Mouse (Mus musculus) lung, embryonic 16.5 days (tissue): ENCODE data around the gene Fam8a1. TPM values are rescaled to one million over a fixed set of nuclear protein-coding genes. Genes with fewer than 3 reads are reported as not detected.

Experiments
- ATAC-seq: fragments of 200-750 bp; cut with Nextera tagmentation; 2 replicates; pipeline ENCODE4 v1.8.0; 2017; ENCODE audit warnings: low read depth, mild to moderate bottlenecking, moderate library complexity
- H3K27ac ChIP-seq: fragments of 300-500 bp; sonication (generic); 2 replicates; pipeline ENCODE4 v1.5.1; 2014; ENCODE audit warnings: mild to moderate bottlenecking, control low read depth, low read length
- H3K27me3 ChIP-seq: fragments of 300-500 bp; sonication (generic); 2 replicates; pipeline ENCODE4 v1.6.1; 2014; ENCODE audit warnings: low read depth, low read length, mixed read lengths; ENCODE audit not compliant: control insufficient read depth, insufficient read depth
- H3K36me3 ChIP-seq: fragments of 300-500 bp; sonication (generic); 2 replicates; pipeline ENCODE4 v1.6.1; 2014; ENCODE audit warnings: low read length; ENCODE audit not compliant: control insufficient read depth, insufficient read depth
- H3K4me1 ChIP-seq: fragments of 300-500 bp; sonication (generic); replicated peaks from 2 replicates; pipeline ENCODE4 v1.6.1; 2014; ENCODE audit warnings: low read length, mixed read lengths; ENCODE audit not compliant: control insufficient read depth, insufficient read depth
- H3K4me2 ChIP-seq: fragments of 300-500 bp; sonication (generic); 2 replicates; pipeline ENCODE4 v1.6.1; 2014; ENCODE audit warnings: low read depth, low read length, control low read depth
- H3K4me3 ChIP-seq: fragments of 300-500 bp; sonication (generic); 2 replicates; pipeline ENCODE4 v1.5.1; 2014; ENCODE audit warnings: mild to moderate bottlenecking, low read length, control low read depth
- H3K9ac ChIP-seq: fragments of 300-500 bp; sonication (generic); 2 replicates; pipeline ENCODE4 v1.6.1; 2014; ENCODE audit warnings: low read length, control low read depth
- H3K9me3 ChIP-seq: fragments of 300-500 bp; sonication (generic); 2 replicates; pipeline ENCODE4 v1.6.1; 2016; ENCODE audit warnings: low read length; ENCODE audit not compliant: control insufficient read depth
- WGBS: fragments of 180-500 bp; shearing (Covaris S2); extraction: QIAGEN DNeasy Blood & Tissue Kit; methylation state at CpG from one replicate; pipeline ENCODE4 v1.1.7; 2014; 5-methylcytosine and 5-hydroxymethylcytosine counted together
- polyA plus RNA-seq: library from polyadenylated mRNA; unstranded; fragments of >200 nt; fragmentation: Nextera tagmentation; extraction: Ambion mirVana; gene quantifications from 2 replicates; pipeline ENCODE4 v1.2.1, GENCODE M21; 2015

Fam8a1 gene
- polyA plus RNA-seq = 6.7 and 7.5 TPM in 2 replicates

- peak; percentile 97 for ATAC-seq
- Histone ChIP-seq H3K4me3 (peak within 1 kb of the TSS; percentile 90), H3K9me3 (no peaks in the 10 kb centered on the region), H3K27ac (peak within 1 kb of the TSS; percentile 72), H3K4me2 (peak within 1 kb of the TSS; percentile 90), H3K36me3 (peaks cover 5% of the 10 kb centered on the region), H3K4me1 (peaks cover 8% of the 10 kb centered on the region), H3K27me3 (no peaks in the 10 kb centered on the region), H3K9ac (peak within 1 kb of the TSS; percentile 90)
- WGBS = 1% methylated on average over 46 of the region's 46 CpGs
These were observed at the start of gene Fam8a1 for GRCm38 (mm10) chr13:46669048-46669619. Gene Fam8a1 (plus strand): TSS chr13:46669522.

GRCm38 (mm10) chr13:46619633-46620032, 49.7 kb upstream of the Fam8a1 start:
- H3K27ac ChIP-seq = no peak overlapping the region
- H3K9me3 ChIP-seq = no peaks in the 10 kb centered on the region
- H3K9ac ChIP-seq = no peak overlapping the region
- no peaks in the 10 kb centered on the region for H3K27me3 ChIP-seq
- H3K36me3 ChIP-seq = no peaks in the 10 kb centered on the region
- ATAC-seq = peak; percentile 41; the same call in 1 of the 2 replicates
- WGBS = 16% methylated on average over 11 of the region's 11 CpGs
- H3K4me2 ChIP-seq = peak overlapping the region; percentile 43
- peak overlapping the region; percentile 10; the same call in 1 of the 2 replicates for H3K4me3 ChIP-seq
- H3K4me1 ChIP-seq = peaks cover 4% of the 10 kb centered on the region

- H3K9me3 ChIP-seq = no peaks in the 10 kb centered on the region
- H3K4me3 ChIP-seq = no peak overlapping the region
- H3K9ac ChIP-seq = no peak overlapping the region
- H3K4me2 ChIP-seq = no peak overlapping the region
- WGBS = 84% methylated on average over 7 of the region's 7 CpGs
- ATAC-seq = no peak
- H3K4me1 ChIP-seq = peaks cover 4% of the 10 kb centered on the region
- H3K27me3 ChIP-seq = no peaks in the 10 kb centered on the region
- H3K36me3 ChIP-seq = no peaks in the 10 kb centered on the region
- no peak overlapping the region for H3K27ac ChIP-seq
These were observed 48.2 kb upstream of the Fam8a1 start for GRCm38 (mm10) chr13:46620964-46621757.

DNA sequence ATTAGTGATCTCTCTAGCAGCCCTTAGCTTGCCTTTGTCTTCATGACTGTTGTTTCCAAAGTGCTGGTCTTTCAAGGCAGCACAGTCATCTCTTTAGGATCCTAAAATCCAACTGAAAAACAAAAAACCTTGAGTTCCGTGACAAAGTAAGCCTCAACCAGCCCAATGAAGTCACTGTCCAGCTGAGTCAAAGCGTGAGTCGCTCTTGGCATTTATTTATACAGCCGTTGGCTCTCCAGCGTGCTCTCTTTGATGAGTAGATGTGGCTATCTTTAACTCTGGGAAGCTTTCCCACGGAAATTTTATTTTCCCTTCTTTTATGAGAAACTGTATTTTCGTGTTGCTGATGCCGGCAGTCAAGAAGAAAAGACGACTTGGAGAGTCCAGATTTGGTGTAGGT, 42.7 kb upstream of the Fam8a1 start:
- no peaks in the 10 kb centered on the region for H3K36me3 ChIP-seq
- ATAC-seq = no peak
- no peaks in the 10 kb centered on the region for H3K27me3 ChIP-seq
- WGBS = 63% methylated on average over 9 of the region's 9 CpGs
- H3K4me2 ChIP-seq = no peak overlapping the region
- no peak overlapping the region for H3K27ac ChIP-seq
- H3K4me1 ChIP-seq = peaks cover 2% of the 10 kb centered on the region; the same call in 1 of the 2 replicates
- no peaks in the 10 kb centered on the region for H3K9me3 ChIP-seq
- H3K9ac ChIP-seq = no peak overlapping the region
- no peak overlapping the region for H3K4me3 ChIP-seq

- Histone ChIP-seq H3K27me3 (no peaks in the 10 kb centered on the region), H3K4me1 (peaks cover 2% of the 10 kb centered on the region; the same call in 1 of the 2 replicates), H3K4me2 (no peak overlapping the region), H3K9ac (no peak overlapping the region), H3K27ac (no peak overlapping the region), H3K36me3 (no peaks in the 10 kb centered on the region), H3K4me3 (no peak overlapping the region), H3K9me3 (no peaks in the 10 kb centered on the region)
- WGBS = 48% methylated on average over 10 of the region's 10 CpGs
- ATAC-seq = no peak
These were observed 41.5 kb upstream of the Fam8a1 start for GRCm38 (mm10) chr13:46627841-46628240.

GRCm38 (mm10) chr13:46629391-46629790, 39.9 kb upstream of the Fam8a1 start:
- Histone ChIP-seq H3K4me1 (peaks cover 2% of the 10 kb centered on the region; the same call in 1 of the 2 replicates), H3K9me3 (no peaks in the 10 kb centered on the region), H3K27ac (no peak overlapping the region), H3K4me3 (no peak overlapping the region), H3K36me3 (no peaks in the 10 kb centered on the region), H3K9ac (no peak overlapping the region), H3K4me2 (no peak overlapping the region), H3K27me3 (no peaks in the 10 kb centered on the region)
- WGBS = 66% methylated on average over 6 of the region's 6 CpGs
- ATAC-seq = no peak

DNA sequence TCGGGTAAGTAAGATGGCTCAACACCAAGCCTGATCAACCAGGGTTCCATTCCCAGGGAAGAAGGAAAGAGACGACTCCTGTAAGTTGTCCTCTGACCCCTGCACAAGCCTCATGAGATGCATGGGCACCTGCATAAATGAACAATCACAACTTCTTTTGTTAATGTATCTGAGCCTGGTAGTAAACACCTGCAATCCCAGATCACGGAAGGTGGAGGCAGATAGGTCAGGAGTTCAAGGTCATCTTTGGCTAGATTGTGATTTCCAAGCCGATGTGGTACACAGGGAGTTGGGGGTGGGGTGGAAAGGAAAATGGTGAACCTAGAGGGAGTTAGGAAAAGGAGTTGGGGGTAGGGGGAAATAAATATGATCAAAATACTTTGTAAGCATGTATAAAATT, 36.5 kb upstream of the Fam8a1 start:
- Histone ChIP-seq H3K27ac (no peak overlapping the region), H3K9me3 (no peaks in the 10 kb centered on the region), H3K4me1 (no peaks in the 10 kb centered on the region), H3K9ac (no peak overlapping the region), H3K27me3 (no peaks in the 10 kb centered on the region), H3K36me3 (no peaks in the 10 kb centered on the region), H3K4me3 (no peak overlapping the region), H3K4me2 (no peak overlapping the region)
- WGBS = 48% methylated on average over 4 of the region's 4 CpGs
- ATAC-seq = no peak

GRCm38 (mm10) chr13:46633320-46634132, 35.8 kb upstream of the Fam8a1 start:
- no peaks in the 10 kb centered on the region for H3K27me3 ChIP-seq
- H3K4me3 ChIP-seq = no peak overlapping the region
- no peaks in the 10 kb centered on the region for H3K4me1 ChIP-seq
- no peak overlapping the region for H3K27ac ChIP-seq
- 58% methylated on average over 18 of the region's 18 CpGs for WGBS
- ATAC-seq = no peak
- no peak overlapping the region for H3K9ac ChIP-seq
- H3K4me2 ChIP-seq = no peak overlapping the region
- H3K36me3 ChIP-seq = no peaks in the 10 kb centered on the region
- no peaks in the 10 kb centered on the region for H3K9me3 ChIP-seq

- no peak overlapping the region for H3K27ac ChIP-seq
- H3K27me3 ChIP-seq = no peaks in the 10 kb centered on the region
- H3K4me2 ChIP-seq = no peak overlapping the region
- no peak overlapping the region for H3K9ac ChIP-seq
- no peak for ATAC-seq
- H3K4me1 ChIP-seq = no peaks in the 10 kb centered on the region
- no peaks in the 10 kb centered on the region for H3K36me3 ChIP-seq
- 59% methylated on average over 6 of the region's 6 CpGs for WGBS
- H3K9me3 ChIP-seq = no peaks in the 10 kb centered on the region
- H3K4me3 ChIP-seq = no peak overlapping the region
These were observed 35.2 kb upstream of the Fam8a1 start for GRCm38 (mm10) chr13:46634133-46634488.
